Mouse (Mus musculus) right cerebral cortex, postnatal 4 days (tissue): ENCODE measurements at regions not wholly inside any gene's neighbourhood (a gene's known extent, or its start where the extent isn't known, plus 50 kb on each side); places are given as distances from the start of the nearest gene placed in this dataset.
A peak's percentile ranks its signal among the peaks of the same experiment; 100 is the strongest.

Source experiments
- DNase-seq: peaks from one replicate; pipeline ENCODE4 v3.0.0-alpha.2; 2022

DNA sequence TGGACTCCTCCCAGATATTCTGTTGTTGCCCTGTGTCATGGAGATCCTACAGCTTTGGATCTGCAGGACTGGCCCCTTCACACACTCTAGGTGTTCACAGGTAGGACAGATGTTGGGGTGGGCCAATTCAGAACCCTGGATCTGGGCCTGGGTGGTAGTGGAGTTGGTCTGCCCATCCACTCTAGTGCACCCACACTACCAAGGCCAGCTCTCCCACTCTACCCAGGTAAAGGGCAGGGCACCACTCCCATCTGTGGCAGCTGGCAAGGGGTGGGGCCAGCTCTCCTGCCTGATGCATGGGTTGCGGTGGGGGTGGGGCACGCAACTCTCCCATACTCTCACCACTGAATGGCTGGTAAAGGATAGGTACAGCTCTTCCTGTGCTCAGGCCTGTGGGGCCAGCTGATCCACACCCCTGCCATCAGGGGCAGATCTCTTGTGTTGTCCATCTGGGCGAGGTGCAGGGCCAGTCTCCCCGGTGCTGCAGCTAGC, 76.5 kb downstream of the Gja1 start:
- no peak for DNase-seq

DNA sequence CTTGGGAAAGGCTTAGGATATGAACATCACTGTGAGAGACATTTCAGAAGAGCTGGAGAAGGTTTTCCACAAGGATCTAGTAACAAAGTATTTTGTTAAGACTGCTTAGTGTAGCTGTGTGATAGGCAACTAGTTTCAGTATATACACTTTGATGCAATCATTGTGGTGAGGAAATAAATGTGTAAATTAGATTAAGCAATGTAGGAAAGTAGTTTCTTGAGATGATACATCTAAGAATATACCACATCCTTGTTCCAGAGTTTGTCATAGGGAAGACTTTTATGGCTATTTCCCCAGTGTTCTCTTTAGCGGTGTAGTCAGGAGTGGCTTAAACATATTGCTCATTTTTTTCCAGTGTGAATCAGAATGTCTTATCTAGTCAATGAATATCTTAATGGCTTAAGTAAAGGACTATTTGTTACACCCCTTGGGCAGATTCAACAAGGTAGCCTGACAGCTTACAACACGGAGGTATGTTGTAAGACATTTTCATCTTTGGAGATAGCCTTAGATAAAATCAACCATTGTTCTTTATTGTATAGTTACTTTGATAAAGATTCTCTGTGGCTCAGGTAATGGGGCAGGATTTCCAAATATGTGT, 78.8 kb downstream of the Gja1 start:
- DNase-seq = no peak

DNA sequence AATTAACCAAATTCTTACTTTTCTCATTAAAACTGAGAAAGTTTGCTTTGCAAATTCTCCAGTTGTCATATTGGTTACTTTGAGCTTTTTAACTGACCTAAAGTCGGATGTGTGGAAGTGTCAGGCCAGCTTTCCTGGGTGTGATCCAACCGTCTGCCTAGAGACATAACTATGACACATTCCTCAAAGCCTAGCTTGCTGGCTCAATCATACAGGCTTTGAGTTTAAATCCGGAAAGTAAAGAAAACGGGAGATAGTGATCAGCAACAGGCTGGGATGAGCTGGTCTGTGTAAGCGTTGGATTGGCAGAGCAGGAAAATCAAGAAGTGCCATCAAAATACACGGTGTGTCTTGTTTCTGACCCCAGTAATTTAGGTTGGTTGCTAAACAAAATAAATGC, 91.4 kb downstream of the Gja1 start:
- DNase-seq = no peak

DNA sequence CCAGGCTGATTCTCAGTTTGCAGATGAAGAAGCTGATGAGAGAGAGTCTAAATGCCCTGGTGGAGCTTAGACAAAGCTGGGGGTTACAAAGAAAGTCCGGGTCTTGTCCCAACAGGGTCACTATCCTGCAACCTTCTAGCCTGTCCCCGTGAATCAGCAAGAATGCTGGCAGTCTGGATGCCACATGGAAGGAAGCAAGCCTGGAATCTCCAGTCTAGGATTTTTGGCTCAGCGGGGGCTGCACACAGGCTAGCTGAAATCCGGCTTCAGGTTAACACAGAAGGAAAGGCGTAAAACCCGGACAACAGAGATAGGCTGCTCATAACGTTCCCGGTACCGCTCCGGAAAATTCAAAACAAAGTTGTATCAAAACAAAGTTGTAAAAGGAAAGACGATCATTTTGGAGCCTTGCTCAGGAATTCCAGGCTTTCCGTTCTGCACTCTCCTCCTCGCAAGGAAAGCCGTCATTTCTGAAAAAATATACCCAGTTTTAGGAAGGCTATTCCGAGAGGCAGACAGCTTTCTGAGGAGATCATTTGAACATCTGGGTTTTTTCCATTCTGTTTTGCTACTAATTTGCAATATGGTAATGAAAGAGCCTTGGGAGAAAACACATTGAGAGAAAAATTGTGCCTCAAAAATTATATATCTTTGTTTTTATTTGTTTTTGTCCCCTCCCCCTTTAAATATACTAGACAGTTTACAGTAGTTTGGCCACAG, 92.0 kb downstream of the Gja1 start:
- peak; percentile 5 for DNase-seq

DNA sequence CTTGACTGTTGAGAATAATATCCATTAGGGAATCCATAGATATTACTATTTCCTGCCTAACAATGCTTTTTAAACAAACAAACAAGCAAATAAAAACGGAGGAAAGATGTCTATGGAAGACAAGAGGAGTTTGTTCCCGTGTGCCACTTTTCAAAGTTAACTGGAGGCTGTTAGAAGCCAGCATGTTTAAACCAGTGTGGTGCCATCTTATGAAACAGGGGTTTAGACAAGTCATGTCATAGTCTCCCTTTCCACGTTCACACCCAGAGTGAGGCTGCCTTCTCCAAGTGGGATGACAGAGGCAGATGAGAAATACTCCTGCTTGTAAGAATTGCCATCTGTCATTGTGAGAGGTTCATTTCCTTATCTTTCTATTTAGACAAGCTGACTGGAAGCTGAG, 92.8 kb downstream of the Gja1 start:
- DNase-seq = no peak

DNA sequence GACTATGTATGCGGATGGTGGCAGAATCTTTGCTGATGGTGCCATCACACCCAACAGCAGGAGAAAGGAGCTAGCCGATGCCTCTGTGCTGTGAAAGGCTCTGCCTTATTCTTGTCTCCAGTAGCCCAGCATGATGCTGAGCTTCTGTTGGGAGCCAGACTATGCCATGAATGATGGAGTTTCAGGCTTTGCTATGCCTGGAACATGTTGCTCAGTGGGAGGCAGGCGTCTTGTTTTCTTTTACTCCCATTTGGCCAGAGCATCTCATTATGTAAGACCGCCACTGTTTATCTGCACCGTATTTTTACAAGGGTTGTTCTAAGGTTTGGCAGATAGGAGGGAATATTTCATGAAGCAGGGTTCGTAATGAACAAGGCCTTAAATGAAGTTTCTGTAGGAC, 97.8 kb downstream of the Gja1 start:
- no peak for DNase-seq

DNA sequence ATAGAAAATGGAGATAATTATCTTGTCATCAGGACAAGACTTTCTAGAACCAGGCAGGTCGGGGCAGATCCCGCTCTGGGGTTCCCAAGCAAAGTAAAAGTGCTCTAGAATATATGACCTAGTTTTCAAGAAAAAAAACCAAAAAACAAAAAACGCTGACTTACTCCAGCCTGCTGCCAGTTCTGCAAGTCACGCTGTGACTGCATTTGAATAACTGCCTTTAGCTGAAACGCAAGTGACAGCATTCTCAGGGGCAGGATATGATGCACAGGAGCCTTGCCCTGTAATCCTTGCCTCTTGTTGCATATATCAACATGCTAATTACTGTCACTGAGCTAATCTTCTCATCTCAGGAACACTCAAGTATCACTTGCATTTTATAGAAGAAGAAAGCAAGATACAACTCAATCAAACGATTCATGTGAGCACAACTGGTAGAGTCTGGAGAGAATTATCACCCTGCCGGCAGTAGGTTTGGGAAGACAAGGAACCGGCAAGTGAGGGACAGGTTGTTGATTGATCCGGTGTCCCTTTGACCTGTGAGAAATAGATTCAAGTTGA, 105.1 kb downstream of the Gja1 start:
- no peak for DNase-seq

DNA sequence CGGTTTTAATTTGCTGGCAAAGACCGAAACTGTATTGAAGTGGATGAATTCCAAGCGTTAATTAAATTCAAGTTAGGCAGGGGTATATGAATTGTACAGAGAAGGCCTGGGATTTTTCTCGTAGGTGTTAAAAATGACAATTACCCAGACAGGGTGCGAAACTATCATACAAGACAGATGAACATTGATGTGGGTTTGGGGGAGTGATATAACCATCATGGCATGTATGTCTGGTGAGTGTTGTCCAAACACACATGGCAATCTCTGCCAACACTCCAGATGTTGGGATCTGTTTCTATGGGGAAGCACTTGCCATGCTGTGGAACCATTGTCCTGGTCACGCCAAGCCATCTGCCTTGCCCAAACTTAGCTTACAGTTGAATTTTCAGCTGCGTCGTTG, 107.8 kb downstream of the Gja1 start:
- DNase-seq = no peak

DNA sequence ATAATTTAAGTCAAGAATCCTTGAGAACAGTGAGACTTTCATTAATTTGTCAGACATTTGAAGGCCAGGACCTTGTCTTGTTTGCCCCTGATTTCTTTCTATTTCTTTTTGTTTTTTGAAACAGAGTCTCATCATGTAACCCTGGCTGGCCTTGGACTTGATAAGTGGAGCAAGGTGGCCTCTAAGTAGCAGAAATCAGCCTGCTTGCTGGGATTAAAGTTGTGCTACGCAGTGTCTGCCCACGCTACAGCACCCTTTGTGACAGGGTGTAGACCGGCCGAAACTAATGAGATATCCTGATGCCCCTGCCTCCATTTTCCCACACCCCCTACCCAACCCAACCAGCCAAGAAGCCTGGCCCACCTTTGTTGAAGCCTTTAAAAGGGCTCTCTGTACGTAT, 108.6 kb downstream of the Gja1 start:
- DNase-seq = no peak

DNA sequence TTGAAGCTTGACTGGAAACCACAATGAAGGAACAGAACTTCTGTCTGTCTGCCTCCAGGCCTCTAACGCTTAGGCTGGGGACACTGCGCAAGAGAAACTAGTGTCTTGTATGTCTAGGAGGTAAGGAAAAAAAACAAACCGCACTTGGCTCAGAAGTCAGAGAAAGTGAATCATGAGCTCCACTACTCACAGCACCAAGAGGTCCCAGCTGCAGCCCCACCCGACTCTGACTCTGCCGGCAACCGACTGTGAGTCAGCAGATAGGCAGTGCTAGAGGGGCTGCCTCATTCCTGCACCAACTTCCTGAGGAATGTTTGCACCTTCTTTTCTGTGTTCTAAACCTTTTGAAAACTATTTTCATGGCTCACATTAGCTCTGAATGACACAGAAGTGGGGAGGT, 109.5 kb downstream of the Gja1 start:
- no peak for DNase-seq

DNA sequence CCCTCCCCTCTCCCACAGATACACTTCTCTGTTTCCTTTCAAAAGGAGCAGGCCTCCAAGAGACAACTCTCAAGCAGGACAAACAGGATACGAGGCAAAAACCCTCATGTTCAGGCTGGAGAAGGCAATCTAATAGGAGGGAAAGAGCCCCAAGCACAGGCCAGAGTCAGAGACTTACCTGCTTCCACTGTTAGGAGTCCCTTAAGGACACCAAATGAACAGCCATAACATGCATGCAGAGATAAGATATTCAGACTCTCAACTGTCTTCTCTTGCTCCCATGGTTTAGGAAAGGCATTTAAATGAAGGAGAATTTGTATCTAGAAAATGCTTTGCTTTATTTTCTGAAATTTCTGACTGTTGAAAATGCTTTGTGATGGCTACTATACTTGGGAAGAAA, 116.3 kb downstream of the Gja1 start:
- DNase-seq = no peak

DNA sequence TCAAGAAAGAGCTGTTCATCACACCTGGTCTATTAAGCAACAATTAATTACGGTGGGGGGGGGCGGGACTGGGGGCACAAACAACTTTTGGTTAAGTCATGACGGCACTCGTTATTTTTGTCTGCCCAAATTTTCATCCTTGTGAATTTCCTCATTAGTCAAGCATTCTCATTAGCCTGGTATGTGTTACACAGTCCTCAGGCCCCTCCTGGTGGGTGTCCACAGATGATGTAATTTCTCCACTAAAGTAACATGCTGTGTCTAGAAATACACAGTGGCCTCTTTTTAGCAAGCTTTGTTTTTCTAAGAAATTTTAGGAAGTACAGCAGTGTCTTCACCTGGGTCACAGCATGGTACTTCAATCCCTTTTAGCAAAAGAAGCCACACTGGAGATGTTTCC, 118.2 kb downstream of the Gja1 start:
- DNase-seq = no peak

DNA sequence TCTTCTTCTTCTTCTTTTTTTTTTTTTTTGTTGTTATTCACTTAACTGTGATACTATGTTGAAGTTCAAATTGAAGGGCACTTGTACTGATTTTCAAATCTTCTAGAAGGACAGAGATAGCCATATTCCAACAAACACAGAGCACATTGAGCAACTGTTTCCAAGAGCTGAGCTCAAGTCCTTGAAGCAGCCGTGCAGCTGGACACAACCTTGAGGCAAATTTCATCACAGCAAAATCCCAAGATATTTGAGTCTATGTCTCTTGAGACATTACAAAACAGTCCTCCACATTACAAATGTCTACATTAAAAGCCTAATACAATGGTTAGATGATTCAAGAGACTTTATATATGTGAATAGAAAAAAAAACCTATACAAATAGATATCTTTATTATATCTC, 141.9 kb downstream of the Gja1 start:
- no peak for DNase-seq

DNA sequence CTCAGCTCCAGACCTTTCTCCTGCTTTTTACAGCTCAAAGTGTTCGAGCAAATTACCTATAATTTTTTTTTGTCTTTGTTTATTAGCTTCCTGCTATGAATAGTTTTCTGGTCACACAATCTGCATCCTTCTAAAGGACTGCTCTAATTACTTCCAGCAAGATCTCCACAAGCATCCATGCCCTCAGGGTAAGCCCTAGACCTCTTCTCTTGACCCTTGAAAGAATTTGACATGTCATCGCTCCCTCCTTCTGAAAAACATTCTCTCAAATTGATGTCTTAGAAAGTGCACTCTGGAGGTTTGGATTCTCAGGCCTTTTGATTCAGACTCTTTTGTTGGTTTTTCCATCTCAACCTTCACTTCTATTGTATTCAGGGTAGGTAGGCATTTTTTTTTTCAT, 148.7 kb downstream of the Gja1 start:
- no peak for DNase-seq

DNA sequence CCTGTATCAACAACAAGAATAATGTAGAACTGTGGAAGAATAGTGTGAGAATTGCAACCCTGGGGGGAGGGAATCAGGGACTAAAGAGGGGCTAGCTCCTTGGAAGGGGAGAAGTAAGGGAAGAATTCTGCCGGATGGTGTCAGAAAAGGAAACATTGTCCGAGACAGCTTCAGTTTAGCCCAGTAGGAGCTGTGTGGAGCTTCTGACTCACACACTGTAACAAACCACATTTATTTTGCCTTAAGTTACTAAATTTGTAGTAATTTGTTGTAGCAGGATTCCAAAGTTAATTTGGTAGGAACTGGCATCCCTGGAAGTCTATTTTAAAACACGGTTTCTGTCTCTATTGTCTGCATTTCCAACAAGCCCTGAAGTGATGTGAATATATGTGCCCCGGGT, 160.0 kb downstream of the Gja1 start:
- DNase-seq = no peak

DNA sequence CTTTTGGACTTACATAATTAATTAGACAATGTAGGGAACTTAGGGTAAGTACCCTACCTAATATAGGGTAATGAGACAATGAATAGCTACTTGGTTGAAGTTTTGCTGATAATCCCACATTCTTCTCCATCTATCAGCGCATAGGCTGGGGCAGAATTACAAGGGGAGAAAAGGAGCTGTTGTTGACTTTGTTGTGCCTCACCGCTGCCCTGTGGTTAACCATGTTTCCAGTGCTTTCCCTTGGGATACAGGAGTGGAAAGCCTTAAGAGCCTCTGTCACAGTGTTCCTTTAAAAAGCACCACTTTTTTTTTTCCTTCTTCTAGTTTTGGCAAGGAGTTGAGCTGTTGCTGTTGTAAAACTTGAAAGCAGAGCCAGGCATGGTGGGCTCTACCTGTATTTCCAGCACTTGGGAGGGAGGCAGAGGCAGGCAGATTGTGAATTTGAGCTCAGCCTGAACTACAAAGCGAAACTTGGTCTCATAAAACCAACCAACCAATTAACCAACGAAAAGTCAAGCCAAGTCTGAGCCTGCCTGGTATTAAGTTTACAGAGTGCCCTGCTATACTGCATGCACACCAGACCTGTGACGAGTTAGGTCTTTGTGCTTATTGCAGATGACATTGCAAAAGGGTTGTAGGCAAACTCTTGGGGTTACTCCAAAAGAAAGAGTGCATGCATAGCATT, 162.8 kb downstream of the Gja1 start:
- DNase-seq = no peak

DNA sequence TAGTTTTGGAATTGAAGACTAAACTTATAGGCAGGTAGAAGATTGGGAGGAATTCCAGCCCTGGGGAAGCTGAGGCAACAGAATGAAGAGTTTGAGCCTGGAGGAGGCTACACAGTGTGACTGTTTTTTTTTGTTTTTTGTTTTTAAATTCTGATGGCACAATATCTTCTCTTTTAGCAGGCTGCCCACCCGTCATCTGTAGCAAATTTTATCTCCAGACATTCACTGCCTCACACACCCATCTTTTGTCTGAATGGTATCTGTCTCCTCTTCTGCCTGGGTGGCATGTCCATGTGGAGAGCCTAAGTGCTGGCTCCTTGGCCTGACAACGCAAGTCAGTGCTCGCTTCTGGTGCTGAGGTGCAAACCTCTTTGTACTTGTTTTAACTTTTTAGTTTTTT, 165.0 kb downstream of the Gja1 start:
- no peak for DNase-seq

DNA sequence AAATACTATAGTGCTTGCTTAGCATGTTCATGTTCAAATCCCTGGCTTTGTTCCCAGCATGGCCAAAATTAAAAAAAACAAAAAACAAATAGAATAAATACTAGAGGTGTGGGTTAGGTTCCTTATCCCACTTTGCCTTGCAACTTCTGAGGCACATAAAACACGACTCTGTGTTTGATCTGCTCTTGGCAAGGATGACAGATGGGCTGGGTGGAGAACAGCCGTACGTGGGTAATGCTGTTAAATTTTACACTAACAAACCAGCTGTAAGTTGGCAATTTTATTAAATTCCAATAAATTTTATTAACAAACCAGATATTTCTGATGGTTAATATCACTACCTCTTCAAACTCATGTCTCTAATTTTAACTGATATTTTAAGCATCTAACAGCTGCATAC, 168.9 kb downstream of the Gja1 start:
- no peak for DNase-seq

DNA sequence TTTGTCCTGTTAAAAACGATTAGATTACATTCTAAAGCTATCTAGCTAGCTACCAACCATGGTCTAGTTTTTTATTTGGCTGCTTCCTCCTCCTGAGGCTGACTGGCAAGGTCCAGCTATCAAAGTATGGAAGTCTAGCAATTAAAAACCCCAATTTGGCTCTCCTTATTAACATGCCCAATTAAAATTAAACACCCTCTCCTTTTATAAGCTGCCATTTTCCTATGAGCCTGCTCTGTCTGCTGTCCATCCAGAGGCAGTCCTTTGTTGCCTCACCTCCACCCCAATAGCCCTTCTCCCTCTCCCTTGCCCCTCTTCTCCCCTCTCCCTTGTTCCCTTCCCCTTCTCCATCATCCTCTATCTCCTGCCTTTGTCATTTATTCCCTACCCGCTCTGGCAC, 169.7 kb downstream of the Gja1 start:
- DNase-seq = no peak

DNA sequence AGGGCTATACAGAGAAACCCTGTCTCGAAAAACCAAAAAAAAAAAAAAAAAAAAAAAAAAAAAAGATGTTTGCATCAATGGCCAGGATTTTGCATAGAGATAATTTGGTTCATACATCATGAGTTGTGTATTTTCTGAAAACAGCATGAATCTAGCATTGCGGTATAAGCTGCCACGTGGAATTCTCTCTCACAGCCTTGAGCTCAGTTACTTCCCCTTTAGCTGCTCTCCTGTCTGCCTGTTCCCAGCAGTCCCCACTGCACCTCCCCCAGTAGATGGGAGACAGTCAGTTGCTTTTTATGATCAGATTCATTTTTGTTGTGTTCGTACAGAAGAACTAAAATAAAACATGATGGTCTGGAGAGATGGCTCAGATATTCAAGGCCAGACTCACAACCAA, 170.7 kb downstream of the Gja1 start:
- no peak for DNase-seq

DNA sequence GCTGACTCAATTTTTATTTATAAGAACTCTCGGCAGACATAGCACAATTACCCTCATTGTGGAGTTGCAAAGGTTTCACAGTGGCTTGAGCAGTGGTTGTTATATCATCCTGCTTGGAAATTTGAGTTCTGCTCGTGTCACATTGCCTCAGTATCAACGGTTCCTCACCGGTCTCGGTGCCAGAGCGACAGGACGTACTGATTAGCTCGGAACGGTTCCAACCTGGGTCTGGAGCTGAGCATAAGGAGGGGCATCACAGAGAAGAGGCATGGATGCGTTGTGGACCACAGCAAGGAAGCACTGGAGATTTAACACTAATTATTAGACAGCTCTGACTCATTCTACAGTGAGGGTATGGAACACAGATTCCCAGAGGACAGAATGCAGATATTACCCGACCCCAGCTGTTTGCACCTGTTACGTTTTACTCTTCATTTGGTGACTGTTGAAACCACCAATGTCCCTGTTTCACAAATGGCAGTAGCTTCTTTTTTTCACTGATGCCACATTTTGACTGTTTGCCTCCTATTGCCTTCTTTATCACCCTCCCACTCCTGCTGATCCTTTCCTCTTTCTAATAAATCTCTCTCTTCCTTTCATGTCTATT, 189.8 kb downstream of the Gja1 start:
- DNase-seq = no peak

DNA sequence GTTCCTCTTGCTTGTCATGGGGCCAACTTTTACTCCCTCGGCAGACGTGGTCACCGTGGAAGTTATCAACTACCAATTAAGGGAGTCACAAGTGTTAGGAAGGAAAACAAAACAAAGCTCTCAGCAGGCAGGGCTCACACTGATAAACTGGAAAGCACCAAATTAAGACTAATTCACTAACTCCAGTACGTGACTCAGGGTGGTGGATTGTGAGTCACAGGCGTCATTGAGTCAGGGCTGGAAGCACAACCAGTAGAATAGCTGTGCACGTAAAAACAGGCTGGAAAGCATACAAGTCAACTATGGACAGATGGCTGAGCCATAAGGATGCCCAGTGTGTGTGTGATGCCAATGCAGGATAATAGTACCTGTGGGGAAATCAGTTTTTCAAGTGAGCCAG, 204.9 kb downstream of the Gja1 start:
- DNase-seq = no peak

DNA sequence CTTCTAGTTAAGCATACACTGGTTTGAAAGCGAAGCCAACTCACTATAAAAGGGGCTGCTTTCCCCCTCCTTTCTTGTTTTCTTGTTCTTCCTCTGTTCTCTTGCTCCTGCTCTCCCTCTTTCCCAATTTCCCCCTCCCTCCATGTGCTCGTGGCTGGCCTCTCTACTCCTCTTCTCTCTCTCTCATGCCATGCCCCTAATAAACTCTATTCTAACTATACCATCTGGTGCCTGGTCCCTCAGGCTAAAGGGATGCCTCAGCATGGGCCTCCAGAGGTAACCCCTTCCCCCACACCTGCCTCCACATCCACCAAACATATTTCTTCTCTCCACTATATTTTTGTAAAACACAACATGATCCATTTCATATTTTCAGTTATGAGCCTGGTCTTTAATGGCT, 210.1 kb downstream of the Gja1 start:
- DNase-seq = no peak

DNA sequence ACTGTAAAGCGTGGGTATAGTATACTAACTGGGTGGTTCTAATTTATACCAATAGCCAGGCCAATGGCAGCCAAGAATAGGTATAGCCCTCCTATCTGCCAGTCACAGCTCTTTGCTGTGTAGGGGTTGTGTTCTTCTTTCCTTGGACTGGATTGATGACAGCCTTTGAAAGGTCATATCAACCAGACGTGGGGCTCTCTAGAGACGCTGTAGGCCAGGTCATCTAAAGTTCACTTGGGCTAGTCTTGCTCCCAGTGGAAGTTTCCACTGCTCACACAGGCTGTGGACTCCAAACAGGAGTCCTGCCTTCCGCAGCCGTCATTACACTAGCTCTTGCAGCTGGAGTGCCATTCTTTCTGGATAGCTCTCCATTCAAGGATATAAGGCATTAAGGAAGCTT, 220.3 kb downstream of the Gja1 start:
- no peak for DNase-seq
